Mouse (Mus musculus): ENCODE results near the gene Pdzk1ip1. TPM values are rescaled to one million over a fixed set of nuclear protein-coding genes. Genes with fewer than 3 reads are reported as not detected.

The Pdzk1ip1 gene
- total RNA-seq (2021) = not detected

DNA sequence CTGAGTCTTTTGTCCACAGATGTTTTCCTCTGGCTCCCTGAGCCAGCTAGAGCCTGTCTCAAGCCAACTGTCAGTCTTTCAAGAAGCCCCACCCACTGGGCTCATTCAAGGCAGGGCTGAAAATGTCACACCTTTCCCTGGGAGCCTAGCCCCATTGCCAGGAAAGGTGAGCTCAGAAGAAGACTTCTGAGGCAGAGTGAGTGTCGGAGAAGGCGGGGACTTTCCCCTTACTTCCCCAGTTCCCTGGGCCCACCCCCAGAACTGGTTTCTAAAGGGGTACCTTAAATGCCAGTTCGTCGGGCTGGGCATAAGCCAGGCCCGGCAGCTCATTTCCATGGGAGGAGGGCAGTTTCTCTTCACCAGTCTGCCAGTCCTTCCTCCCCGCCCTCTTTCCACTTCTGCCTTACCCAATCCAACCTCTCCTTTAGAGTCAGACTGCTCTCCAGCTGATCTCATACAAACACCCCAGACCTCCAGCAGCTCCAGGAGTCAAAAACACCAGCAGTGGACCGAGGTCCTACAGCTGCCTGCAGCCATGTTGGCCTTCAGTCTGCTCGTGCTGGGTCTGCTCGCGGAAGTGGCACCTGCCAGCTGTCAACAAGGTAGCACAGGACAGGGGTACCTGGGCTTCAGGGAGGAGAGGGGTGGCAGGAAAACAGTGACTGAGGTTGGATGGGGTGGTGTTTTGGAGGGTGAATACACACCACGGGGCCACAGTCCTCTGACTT, at the start of gene Pdzk1ip1:
Gene Pdzk1ip1, plus strand, starts transcription at position 98 of the 728 bp plus-strand sequence.
- intact Hi-C loops (cut with DNase I) = loop anchor here (10.0 kb wide), 1 partner anchor 424 kb away; no protein-coding TSS in a partner anchor
- DNase-seq = no peak

DNA sequence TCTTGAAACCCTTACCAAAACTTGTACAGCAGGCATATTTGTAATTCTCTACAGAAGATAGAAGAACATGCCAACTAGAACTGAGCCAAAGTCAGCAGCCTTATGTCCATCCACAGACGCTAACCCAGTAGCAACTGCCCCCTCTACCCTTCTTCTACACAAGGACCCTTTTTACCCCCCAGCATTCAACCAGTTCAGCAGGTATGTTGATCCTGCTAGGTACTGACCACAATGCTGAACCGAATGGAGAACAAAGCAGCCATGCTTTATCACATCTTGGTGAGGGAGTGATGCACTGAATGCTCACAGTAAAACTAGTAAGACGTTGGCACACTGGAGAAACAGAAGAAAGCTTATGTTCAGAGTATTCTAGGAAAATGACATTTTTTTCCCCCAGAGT, 42.9 kb upstream of the Pdzk1ip1 start:
- no peak for DNase-seq
- intact Hi-C loops (cut with DNase I) = no loop called here

DNA sequence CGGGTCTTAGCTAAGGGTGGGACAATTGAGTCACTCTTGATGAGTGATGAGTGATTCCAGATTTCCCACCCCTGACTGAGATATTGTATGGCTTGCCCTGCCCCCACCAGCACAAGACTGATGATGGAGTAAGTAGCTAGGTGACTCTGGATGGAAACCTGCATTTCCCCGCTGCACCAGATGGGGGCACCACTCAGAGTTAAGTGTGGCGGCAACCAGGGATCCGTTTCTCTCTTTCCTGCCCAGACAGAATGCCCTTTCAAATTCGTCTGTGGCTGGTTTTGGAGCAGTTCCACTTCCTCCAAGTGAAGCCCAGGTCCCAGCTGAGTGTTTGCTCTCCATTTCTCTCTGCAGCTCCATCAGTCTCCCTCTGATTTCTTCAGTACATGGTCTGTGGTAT, 40.8 kb upstream of the Pdzk1ip1 start:
- intact Hi-C loops (cut with DNase I) = loop anchor here (2.0 kb wide), 1 partner anchor 37 kb away; no protein-coding TSS in a partner anchor
- peak; percentile 68 to 85 for DNase-seq

DNA sequence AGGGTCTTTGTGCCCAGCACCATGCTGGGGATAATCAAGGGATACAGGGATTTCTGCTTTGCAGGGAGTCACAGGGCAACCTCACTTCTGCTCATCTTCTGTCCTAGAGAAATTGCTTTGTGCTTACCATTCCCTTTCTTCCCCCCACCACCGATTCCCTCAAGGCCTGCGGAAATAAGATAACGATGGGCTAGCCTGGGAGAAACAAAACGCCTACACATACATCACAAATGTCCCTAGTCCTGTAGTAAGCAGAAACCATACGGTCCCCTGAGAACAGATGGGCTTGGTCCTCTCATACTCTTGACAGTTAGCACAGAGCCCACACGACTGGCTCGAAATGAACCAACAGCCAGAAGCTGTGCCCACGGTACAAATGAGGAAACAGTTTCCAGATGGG, 40.3 kb upstream of the Pdzk1ip1 start:
- no peak for DNase-seq
- intact Hi-C loops (cut with DNase I) = loop anchor here (2.0 kb wide), 1 partner anchor 37 kb away; no protein-coding TSS in a partner anchor

DNA sequence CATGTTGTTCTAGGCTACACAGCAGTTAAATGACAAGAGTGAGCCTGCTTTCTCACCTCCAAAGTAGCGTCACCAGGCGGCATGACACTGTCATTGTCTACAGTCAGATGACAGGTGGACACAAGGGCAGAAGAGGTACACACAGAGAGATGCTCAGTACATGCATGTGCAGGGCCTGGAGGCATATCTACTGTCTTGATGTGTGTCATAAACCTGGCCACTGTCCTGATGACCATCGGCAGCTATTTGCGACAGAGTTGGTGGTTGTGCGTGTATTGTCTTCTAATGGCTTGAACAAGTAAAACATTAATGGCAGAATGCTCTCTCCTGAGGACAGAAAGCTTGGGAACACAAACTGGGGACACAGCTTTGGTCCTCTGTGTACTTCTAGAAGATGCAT, 37.3 kb upstream of the Pdzk1ip1 start:
- intact Hi-C loops (cut with DNase I) = no loop called here
- DNase-seq = no peak

DNA sequence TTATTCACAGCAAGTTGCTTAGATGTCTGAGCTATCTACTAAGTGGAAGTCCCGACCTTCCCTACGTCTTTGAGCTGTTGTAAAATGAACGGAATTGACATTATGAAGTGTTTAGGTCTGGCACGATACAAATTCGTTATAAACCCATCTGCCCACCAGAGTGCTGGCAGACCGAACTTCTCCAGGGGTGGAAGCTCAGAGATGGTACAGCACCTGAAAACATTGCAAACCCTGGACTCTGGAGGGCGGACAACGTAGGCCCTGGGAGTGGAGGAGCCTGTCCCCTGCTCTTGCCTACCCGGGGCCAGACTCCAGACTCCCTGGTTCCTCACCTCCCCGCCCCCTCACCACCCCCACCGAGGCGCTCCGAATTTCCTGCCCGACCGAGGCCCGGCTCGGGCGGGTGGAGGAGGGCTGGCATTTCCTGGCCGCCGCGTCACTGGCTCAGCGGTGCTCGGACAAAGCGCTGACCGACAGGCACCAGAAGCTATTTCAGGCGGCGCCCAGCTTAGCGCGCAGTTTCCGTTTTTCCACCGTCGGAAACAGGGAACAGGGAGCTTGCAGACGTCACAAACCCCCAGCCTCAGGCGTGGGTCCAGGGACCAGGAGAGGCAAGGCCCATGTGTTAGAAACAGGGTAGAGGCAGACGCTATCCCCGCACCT, 36.0 kb upstream of the Pdzk1ip1 start:
- DNase-seq = peak; percentile 72 to 74
- intact Hi-C loops (cut with DNase I) = no loop called here

DNA sequence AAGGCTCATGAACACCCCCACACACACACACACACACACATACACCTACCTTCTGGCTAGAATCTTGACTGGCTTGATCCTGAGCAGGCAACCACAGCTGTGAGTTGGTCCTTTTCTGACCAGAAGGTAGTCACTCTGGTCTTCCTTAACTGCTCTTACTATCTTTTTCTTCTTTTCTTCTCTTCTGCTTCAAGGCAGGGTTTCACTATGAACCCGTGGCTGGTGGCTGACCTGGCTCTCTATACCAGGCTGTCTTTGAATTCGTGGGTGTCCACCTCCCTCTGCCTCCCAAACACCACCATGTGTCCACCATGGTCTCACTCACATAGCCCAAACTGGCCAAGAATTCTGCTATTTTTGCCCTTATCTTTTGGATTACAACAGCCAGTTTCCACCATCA, 33.5 kb upstream of the Pdzk1ip1 start:
- intact Hi-C loops (cut with DNase I) = loop anchor here (5.0 kb wide), 1 partner anchor 153 kb away; no protein-coding TSS in a partner anchor
- DNase-seq = no peak

DNA sequence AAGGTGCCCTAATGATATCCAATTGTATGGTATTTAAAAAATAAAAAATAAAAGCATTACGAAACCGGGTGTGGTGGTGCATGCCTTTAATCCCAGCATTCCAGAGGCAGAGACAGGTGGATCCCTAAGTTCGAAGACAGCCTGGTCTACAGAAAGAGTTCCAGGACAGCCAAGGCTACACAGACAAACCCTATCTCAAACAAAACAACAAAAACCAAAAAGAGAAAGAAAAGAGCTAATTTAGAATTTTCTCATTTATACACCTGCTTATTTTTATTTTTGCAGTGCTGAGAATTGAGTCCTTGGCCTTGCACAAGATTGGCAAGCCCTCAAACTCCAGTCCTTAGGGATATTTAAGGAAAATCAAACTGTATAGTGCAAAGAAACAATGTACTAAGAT, 32.8 kb upstream of the Pdzk1ip1 start:
- intact Hi-C loops (cut with DNase I) = loop anchor here (5.0 kb wide), 1 partner anchor 153 kb away; no protein-coding TSS in a partner anchor
- no peak for DNase-seq

DNA sequence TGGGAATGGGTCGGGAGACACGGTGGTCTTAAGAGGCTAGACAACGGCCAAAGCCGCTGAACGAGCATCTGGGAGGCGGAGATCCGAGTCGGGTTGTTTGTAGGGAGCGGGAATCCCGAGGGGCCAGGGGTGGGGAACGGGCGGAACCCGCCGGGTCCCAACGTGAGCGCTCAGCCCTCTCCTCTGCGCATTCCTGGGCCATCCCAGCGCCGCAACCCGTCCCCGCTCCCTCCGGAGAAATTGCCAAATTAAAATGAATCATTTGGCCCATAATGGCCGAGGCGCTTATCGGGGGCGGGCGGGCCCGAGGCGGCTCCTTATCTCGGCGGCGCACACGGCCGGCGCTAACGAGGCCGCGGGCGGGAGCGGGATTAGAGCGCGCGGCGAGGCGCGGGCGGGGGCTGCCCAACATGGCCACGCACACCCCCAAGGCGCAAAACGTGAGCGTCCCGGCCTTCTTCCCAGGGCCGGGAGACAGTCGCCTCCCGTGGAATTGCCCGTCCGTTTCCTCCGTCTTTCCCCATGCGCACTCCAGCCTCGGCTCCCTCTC, 32.1 kb upstream of the Pdzk1ip1 start, which contains the start of gene Tal1:
Gene Tal1, plus strand, starts transcription at position 56 of the 550 bp plus-strand sequence.
- DNase-seq = peak; percentile 57 to 75

DNA sequence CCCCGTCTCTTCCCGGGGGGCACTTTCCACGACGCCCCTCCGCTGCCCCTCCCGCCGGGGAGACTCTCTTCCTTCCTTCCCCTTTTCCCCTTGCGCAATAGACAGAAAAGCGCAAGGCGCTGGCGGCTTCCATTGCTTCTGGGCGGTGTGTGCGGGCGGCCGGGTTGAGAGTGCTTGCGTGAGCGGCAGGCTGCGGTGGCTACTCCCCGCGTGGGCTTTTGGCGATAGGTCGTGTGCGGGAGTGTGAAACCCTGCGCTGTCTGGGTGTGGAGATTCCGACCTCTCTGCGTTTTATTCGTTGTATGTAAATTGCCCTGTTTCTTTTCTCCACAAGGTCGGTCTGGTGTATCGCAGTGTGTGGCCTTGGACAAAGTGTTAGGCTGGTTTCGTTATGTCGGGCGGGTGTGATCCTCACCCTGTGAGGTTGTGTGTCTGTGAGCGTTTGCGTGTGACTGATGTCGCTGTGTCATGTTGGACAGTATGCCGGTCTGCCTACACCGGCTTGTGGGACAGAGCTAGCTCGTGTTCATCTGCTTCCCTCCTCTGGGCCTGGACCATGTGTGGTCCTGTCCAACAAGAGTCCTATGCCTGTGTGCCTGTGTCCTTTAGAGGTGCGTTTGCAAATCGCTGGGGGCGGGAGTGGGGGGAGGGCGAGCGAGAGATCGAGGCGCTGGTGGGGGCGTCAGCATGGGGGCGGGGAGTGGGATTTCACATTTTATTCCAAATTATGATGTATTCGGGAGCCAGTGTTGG, 31.4 kb upstream of the Pdzk1ip1 start:
- DNase-seq = peak; percentile 72 to 79
- intact Hi-C loops (cut with DNase I) = loop anchor here (5.0 kb wide), 1 partner anchor 155 kb away; no protein-coding TSS in a partner anchor

More for the DNA sequence above, 32.1 kb upstream of the Pdzk1ip1 start, which contains the start of gene Tal1:
- intact Hi-C loops (cut with DNase I) = loop anchor here (5.0 kb wide), 1 partner anchor 154 kb away; no protein-coding TSS in a partner anchor

DNA sequence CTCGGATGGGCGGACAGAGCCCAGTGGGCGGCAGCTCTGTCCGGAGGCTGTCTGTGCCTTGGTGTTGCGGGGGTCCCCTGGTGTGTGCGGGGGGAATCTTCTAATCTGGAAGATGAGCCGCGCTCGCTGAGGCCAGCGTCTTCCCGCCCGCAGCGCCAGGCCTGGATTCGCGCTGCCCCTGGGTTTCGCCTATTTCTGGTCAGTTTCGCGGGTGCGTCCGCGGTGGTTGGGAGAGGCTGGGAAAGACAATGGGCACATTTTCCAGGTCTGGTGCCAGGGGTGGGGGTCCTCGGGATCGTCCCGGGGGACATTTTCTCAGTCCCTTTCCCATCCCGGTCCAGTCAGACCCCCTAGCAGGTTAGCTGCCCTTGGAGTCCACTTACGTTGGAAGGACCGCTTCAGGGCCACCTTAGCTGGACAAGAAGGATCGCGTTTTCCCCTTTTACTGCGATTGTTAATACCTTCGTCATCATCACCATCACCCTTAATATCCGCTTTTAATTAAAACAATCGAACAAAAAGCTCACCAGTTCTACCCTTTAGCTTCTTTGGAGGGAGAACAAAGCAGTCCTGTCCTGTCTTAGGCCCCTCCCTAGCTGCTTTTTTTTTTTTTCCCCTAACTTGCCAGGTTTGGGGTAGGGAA, 30.7 kb upstream of the Pdzk1ip1 start:
- intact Hi-C loops (cut with DNase I) = loop anchor here (2.0 to 5.0 kb wide), 2 partner anchors 17 to 155 kb away; no protein-coding TSS in a partner anchor
- DNase-seq = peak; percentile 48 to 59

DNA sequence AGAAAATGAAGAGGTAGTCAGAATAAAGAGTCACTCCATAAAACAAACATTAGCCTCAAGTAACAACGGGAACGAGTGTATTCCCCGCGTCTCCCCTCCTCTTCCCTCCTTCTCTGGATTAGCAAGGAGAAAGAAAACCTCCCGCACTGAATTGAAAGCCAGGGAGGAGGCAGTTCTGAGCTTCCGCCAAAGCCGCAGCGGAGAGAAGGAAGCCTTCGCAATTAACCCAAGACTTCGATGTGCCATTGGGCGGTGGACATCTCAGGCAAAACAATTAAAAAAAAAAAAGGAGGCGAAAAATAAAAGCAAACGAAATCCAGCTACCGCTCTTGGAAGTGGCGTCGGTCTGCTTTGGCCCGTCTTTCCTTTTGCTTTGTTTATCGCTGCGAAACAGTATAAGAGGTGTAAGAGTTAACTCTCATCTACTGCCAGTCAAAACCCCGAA, 30.2 kb upstream of the Pdzk1ip1 start:
- peak; percentile 41 to 58 for DNase-seq

DNA sequence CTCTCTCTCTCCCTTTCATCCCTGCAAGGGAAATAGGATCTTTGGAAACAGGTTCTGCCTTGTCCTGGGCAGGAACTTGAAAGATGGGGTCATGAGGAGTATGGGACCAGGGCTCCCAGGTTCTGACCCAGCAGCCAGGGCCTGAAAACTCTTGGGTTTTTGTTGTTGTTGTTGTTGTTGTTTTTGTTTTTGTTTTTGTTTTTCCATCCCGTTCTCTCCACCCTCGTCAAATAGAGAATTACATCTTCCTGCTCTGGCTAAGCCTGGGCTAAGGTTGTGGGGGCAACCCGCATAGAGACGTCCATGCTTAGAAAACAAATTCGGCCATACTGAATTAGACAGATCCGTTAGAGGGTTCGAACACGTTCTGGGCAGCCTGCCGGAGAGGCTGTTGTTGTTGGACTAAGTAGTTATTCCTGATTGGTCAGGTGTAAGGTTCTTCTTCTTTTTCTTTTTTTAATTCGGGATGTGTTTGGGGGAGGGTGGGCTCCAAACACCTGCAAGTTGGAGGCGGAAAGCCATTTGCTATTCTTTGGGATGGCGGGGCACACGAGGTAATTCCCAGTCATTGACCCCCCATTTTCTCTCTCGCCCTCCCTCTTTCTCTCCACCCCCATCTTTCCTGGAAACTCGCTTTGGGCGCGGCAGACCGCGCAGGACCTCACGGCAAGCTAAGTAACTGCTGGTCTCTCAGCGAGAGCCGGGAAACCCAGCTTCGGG, 29.5 kb upstream of the Pdzk1ip1 start:
- intact Hi-C loops (cut with DNase I) = loop anchor here (2.0 to 5.0 kb wide), 2 partner anchors 16 to 157 kb away; no protein-coding TSS in a partner anchor

More for the DNA sequence above, 30.2 kb upstream of the Pdzk1ip1 start:
- intact Hi-C loops (cut with DNase I) = loop anchor here (2.0 to 5.0 kb wide), 2 partner anchors 16 to 156 kb away; no protein-coding TSS in a partner anchor

DNA sequence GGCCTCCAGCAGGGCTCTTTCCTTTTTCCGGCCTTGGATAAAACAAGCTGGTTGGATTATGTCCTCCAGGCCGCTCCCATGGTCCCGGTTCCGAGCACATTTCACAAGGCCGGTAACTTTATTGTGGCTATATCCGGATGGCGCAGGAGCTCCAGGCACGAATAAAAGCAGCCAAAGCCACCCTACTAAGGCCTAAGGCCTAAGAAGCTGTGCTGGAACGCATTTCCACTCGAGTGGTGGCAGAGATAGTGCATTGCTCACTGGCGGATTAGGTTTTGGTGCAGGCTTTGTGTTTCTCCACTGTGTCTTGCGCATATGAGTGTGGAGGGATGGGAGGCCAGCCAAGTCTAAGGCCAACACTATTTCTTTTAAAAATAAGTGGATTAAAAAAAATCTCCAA, 28.6 kb upstream of the Pdzk1ip1 start:
- DNase-seq = peak; percentile 40 to 41
- intact Hi-C loops (cut with DNase I) = loop anchor here (2.0 to 5.0 kb wide), 2 partner anchors 15 to 158 kb away; no protein-coding TSS in a partner anchor

More for the DNA sequence above, 29.5 kb upstream of the Pdzk1ip1 start:
- DNase-seq = peak; percentile 36 to 41

DNA sequence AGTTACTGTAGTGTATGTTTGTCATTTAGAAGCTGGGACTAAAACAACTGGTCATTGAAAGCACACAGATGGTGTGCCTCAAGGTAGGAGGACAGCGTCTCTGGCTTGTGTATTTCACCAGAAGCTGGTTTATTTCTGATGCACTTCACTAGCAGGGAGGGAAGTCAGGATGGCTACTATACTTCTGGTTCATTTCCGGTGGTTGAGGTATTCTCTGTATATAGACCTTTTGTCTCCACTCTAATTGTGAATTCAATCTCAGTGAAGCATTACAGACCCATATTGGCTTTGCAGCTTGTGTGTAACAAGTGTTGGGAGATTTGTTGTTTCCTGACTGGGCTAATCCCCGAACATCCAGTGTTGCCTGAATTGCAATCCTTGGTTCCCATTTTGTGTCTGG, 27.8 kb upstream of the Pdzk1ip1 start:
- no peak for DNase-seq
- intact Hi-C loops (cut with DNase I) = no loop called here

DNA sequence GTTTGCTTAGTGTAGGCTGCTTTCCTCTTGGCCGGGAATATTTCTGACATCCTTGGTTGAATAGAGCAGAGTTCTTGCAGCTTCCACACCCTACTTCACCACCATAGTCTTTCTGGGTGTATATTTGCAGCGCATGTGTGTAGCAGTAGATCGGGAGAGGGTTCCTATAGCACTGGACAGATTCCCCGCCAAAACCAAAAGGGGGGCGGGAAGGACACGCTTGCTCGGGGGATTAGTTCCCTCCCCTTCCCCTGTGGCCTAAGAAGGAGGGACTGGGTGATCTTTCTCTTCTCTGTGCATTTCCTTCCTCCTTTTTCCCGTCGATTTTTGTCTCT, 26.0 kb upstream of the Pdzk1ip1 start:
- DNase-seq = no peak
- intact Hi-C loops (cut with DNase I) = loop anchor here (2.0 kb wide), 1 partner anchor 22 kb away; no protein-coding TSS in a partner anchor

DNA sequence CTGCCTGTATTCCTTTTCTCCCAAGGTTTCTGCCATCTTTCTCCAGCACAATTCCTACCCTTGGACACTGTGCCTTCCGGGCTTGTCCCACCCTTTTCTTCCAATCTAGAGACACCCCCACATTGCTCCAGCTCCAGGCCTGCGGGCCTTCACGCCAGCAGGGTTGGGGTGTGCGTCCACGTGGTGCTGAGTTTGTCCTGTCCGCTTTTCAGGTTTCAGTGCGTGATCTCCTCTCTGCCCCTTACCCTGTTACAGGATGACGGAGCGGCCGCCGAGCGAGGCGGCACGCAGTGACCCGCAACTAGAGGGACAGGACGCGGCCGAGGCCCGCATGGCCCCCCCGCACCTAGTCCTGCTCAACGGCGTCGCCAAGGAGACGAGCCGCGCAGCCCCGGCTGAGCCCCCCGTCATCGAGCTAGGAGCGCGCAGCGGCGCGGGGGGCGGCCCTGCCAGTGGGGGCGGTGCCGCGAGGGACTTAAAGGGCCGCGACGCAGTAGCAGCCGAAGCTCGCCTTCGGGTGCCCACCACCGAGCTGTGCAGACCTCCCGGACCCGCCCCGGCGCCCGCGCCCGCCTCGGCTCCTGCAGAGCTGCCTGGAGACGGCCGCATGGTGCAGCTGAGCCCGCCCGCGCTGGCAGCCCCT, 25.5 kb upstream of the Pdzk1ip1 start:
- intact Hi-C loops (cut with DNase I) = loop anchor here (2.0 kb wide), 1 partner anchor 22 kb away; no protein-coding TSS in a partner anchor
- DNase-seq = peak; percentile 31 to 32

Measured in heart, postnatal 36 days (tissue).